Mouse (Mus musculus): Measurements from ENCODE around the gene Cd300lg. TPM values are rescaled to one million over a fixed set of nuclear protein-coding genes. Genes with fewer than 3 reads are reported as not detected.

Gene Cd300lg
- polyA plus RNA-seq, 1 experiment, result 100.0 TPM

GRCm38 (mm10) chr11:102051954-102052353 is 10.6 kb downstream of the Cd300lg start:
- no peak for DNase-seq (ENCODE audit: low read depth)

GRCm38 (mm10) chr11:102052697-102053096 is 11.4 kb downstream of the Cd300lg start:
- DNase-seq (ENCODE audit: low read depth), result no peak

- no peak for DNase-seq (ENCODE audit: low read depth)
These were observed 11.9 kb downstream of the Cd300lg start for GRCm38 (mm10) chr11:102053183-102053582.

GRCm38 (mm10) chr11:102053847-102054246 is 12.5 kb downstream of the Cd300lg start:
- no peak for DNase-seq (ENCODE audit: low read depth)

GRCm38 (mm10) chr11:102061236-102061940 is 20.1 kb downstream of the Cd300lg start:
- DNase-seq (ENCODE audit: low read depth), result no peak

GRCm38 (mm10) chr11:102061941-102062473 is 20.7 kb downstream of the Cd300lg start:
- DNase-seq (ENCODE audit: low read depth), result no peak

GRCm38 (mm10) chr11:102063076-102063475 is 21.8 kb downstream of the Cd300lg start:
- DNase-seq (ENCODE audit: low read depth), result no peak

GRCm38 (mm10) chr11:102068969-102069368 is 27.7 kb downstream of the Cd300lg start:
- DNase-seq (ENCODE audit: low read depth), result no peak

- DNase-seq (ENCODE audit: low read depth), result no peak
These were observed 28.3 kb downstream of the Cd300lg start for GRCm38 (mm10) chr11:102069633-102070032.

- no peak for DNase-seq (ENCODE audit: low read depth)
These were observed 29.1 kb downstream of the Cd300lg start for GRCm38 (mm10) chr11:102070426-102070825.

- DNase-seq (ENCODE audit: low read depth), result no peak
These were observed 31.4 kb downstream of the Cd300lg start for GRCm38 (mm10) chr11:102072729-102073128.

- no peak for DNase-seq (ENCODE audit: low read depth)
These were observed 32.4 kb downstream of the Cd300lg start for GRCm38 (mm10) chr11:102073722-102074121.

GRCm38 (mm10) chr11:102082322-102082721 is 41.0 kb downstream of the Cd300lg start:
- DNase-seq (ENCODE audit: low read depth), result no peak

GRCm38 (mm10) chr11:102083193-102083592 is 41.9 kb downstream of the Cd300lg start:
- no peak for DNase-seq (ENCODE audit: low read depth)

GRCm38 (mm10) chr11:102084159-102084558 is 42.9 kb downstream of the Cd300lg start:
- no peak for DNase-seq (ENCODE audit: low read depth)

- DNase-seq (ENCODE audit: low read depth), result no peak
These were observed 45.0 kb downstream of the Cd300lg start for GRCm38 (mm10) chr11:102086331-102086730.

GRCm38 (mm10) chr11:102087081-102087751 is 45.9 kb downstream of the Cd300lg start:
- DNase-seq (ENCODE audit: low read depth), result no peak

GRCm38 (mm10) chr11:102087931-102088898 is 46.9 kb downstream of the Cd300lg start, which contains the start of gene Mpp2:
Gene Mpp2, minus strand, starts transcription at chr11:102088515.
- DNase-seq (ENCODE audit: low read depth), result no peak

- no peak for DNase-seq (ENCODE audit: low read depth)
These were observed 47.9 kb downstream of the Cd300lg start for GRCm38 (mm10) chr11:102089088-102089808.

- DNase-seq (ENCODE audit: low read depth), result no peak
These were observed 54.4 kb downstream of the Cd300lg start for GRCm38 (mm10) chr11:102095676-102096075.

- DNase-seq (ENCODE audit: low read depth), result no peak
These were observed 55.1 kb downstream of the Cd300lg start for GRCm38 (mm10) chr11:102096446-102096845.
